Mouse (Mus musculus): ENCODE results near the gene Cnp. TPM values are rescaled to one million over a fixed set of nuclear protein-coding genes. Genes with fewer than 3 reads are reported as not detected.
"Not testable (repeated sequence)": the region's sequence is repeated elsewhere in the genome, so short reads cannot be mapped to it uniquely, and the experiment has no call there.

Cnp gene
- total RNA-seq, 2 experiments from 2014 or later: 6.2 to 7.6 TPM

- peak; percentile 53 to 60 for DNase-seq
- intact Hi-C loops (cut with DNase I): loop anchor here (2.0 kb wide), 1 partner anchor 37 kb away; the partner anchor contains the start of gene Nkiras2
Observed at GRCm38 (mm10) chr11:100581756-100582155, 7.1 kb downstream of the Cnp start.

- not testable (repeated sequence) for DNase-seq
- intact Hi-C loops (cut with DNase I): loop anchor here (2.0 kb wide), 1 partner anchor 36 kb away; the partner anchor contains the start of gene Nkiras2
Observed at GRCm38 (mm10) chr11:100582413-100582812, 7.7 kb downstream of the Cnp start.

GRCm38 (mm10) chr11:100582836-100583235 is 8.1 kb downstream of the Cnp start:
- DNase-seq: no peak
- intact Hi-C loops (cut with DNase I): loop anchor here (2.0 kb wide), 1 partner anchor 36 kb away; the partner anchor contains the start of gene Nkiras2

GRCm38 (mm10) chr11:100584561-100584961 is 9.9 kb downstream of the Cnp start:
- DNase-seq: no peak
- intact Hi-C loops (cut with DNase I): no loop called here

- intact Hi-C loops (cut with DNase I): no loop called here
- DNase-seq: no peak
Observed at GRCm38 (mm10) chr11:100585148-100585547, 10.4 kb downstream of the Cnp start.

- intact Hi-C loops (cut with DNase I): no loop called here
- DNase-seq: no peak
Observed at GRCm38 (mm10) chr11:100588462-100588861, 13.8 kb downstream of the Cnp start.

GRCm38 (mm10) chr11:100592346-100593046 is 17.8 kb downstream of the Cnp start:
- intact Hi-C loops (cut with DNase I): no loop called here
- DNase-seq: no peak

GRCm38 (mm10) chr11:100594608-100595007 is 19.9 kb downstream of the Cnp start:
- intact Hi-C loops (cut with DNase I): no loop called here

GRCm38 (mm10) chr11:100595533-100595932 is 20.8 kb downstream of the Cnp start:
- no peak for DNase-seq
- intact Hi-C loops (cut with DNase I): no loop called here

More at GRCm38 (mm10) chr11:100594608-100595007, 19.9 kb downstream of the Cnp start:
- no peak for DNase-seq

- intact Hi-C loops (cut with DNase I): no loop called here
- no peak for DNase-seq
Observed at GRCm38 (mm10) chr11:100598074-100598473, 23.4 kb downstream of the Cnp start.

GRCm38 (mm10) chr11:100601372-100601771 is 26.7 kb downstream of the Cnp start:
- intact Hi-C loops (cut with DNase I): no loop called here
- no peak for DNase-seq

- intact Hi-C loops (cut with DNase I): no loop called here
Observed at GRCm38 (mm10) chr11:100603155-100603554, 28.5 kb downstream of the Cnp start.

GRCm38 (mm10) chr11:100603813-100604212 is 29.1 kb downstream of the Cnp start:
- no peak for DNase-seq
- intact Hi-C loops (cut with DNase I): no loop called here

More at GRCm38 (mm10) chr11:100603155-100603554, 28.5 kb downstream of the Cnp start:
- no peak for DNase-seq

GRCm38 (mm10) chr11:100604321-100605005 is 29.8 kb downstream of the Cnp start:
- intact Hi-C loops (cut with DNase I): no loop called here
- no peak for DNase-seq

- intact Hi-C loops (cut with DNase I): no loop called here
- no peak for DNase-seq
Observed at GRCm38 (mm10) chr11:100605451-100605850, 30.7 kb downstream of the Cnp start.

- DNase-seq: no peak
- intact Hi-C loops (cut with DNase I): no loop called here
Observed at GRCm38 (mm10) chr11:100607121-100607520, 32.4 kb downstream of the Cnp start.

- DNase-seq: no peak
- intact Hi-C loops (cut with DNase I): no loop called here
Observed at GRCm38 (mm10) chr11:100608796-100609195, 34.1 kb downstream of the Cnp start.

- intact Hi-C loops (cut with DNase I): no loop called here
- DNase-seq: no peak
Observed at GRCm38 (mm10) chr11:100609355-100609996, 34.8 kb downstream of the Cnp start.

- intact Hi-C loops (cut with DNase I): no loop called here
- DNase-seq: peak; percentile 22 to 38
Observed at GRCm38 (mm10) chr11:100609997-100610680, 35.4 kb downstream of the Cnp start.

- DNase-seq: no peak
- intact Hi-C loops (cut with DNase I): no loop called here
Observed at GRCm38 (mm10) chr11:100611627-100612026, 36.9 kb downstream of the Cnp start.

GRCm38 (mm10) chr11:100613241-100613640 is 38.5 kb downstream of the Cnp start:
- intact Hi-C loops (cut with DNase I): no loop called here
- no peak for DNase-seq

Measured in heart, postnatal 14 days (tissue).